Mouse (Mus musculus) C2C12 (cell line): ENCODE data around the gene Tmem145. TPM values are rescaled to one million over a fixed set of nuclear protein-coding genes. Genes with fewer than 3 reads are reported as not detected.
"Not testable (repeated sequence)": the region's sequence is repeated elsewhere in the genome, so short reads cannot be mapped to it uniquely, and the experiment has no call there.

Source experiments
- H3K27me3 ChIP-seq: one replicate; pipeline ENCODE4 v1.6.1; 2011; ENCODE audit not compliant: control insufficient read depth, insufficient read depth, insufficient read length
- H3K36me3 ChIP-seq: one replicate; pipeline ENCODE4 v1.6.1; 2011; ENCODE audit not compliant: control insufficient read depth, insufficient read depth
- H3K4me3 ChIP-seq: one replicate; pipeline ENCODE4 v1.5.1; 2011; ENCODE audit warnings: mild to moderate bottlenecking, control low read depth; ENCODE audit not compliant: poor library complexity, insufficient read depth, severe bottlenecking
- H3K79me2 ChIP-seq: one replicate; pipeline ENCODE4 v1.6.1; 2011; ENCODE audit not compliant: control insufficient read depth, insufficient read depth
- H3K79me3 ChIP-seq: one replicate; pipeline ENCODE4 v1.6.1; 2011; ENCODE audit warnings: low read depth, control low read depth
- H3ac ChIP-seq: one replicate; pipeline ENCODE3; 2011; ENCODE audit warnings: low read depth; ENCODE audit not compliant: control insufficient read depth, insufficient read length
- CEBPB ChIP-seq: IDR thresholded peaks from one replicate; pipeline ENCODE4 v1.6.1; 2011; ENCODE audit warnings: low read depth, mild to moderate bottlenecking, control low read depth, moderate library complexity
- CTCF ChIP-seq: IDR thresholded peaks from one replicate; pipeline ENCODE4 v1.5.1; 2011; ENCODE audit not compliant: control insufficient read depth, insufficient read depth, insufficient read length
- FOSL1 ChIP-seq: IDR thresholded peaks from one replicate; pipeline ENCODE4 v1.8.0; 2011; ENCODE audit warnings: mild to moderate bottlenecking, low read length; ENCODE audit not compliant: poor library complexity, insufficient read depth, severe bottlenecking
- MAX ChIP-seq: IDR thresholded peaks from one replicate; pipeline ENCODE4 v1.6.1; 2011; ENCODE audit warnings: mild to moderate bottlenecking, control low read depth
- MYOD1 ChIP-seq: IDR thresholded peaks from one replicate; pipeline ENCODE4 v1.6.1; 2011; ENCODE audit warnings: low read depth; ENCODE audit not compliant: control insufficient read depth, insufficient read length
- MYOG ChIP-seq: IDR thresholded peaks from one replicate; pipeline ENCODE4 v1.6.1; 2011; ENCODE audit not compliant: control insufficient read depth, insufficient read length; ENCODE audit errors: extremely low read depth
- USF1 ChIP-seq: IDR thresholded peaks from one replicate; pipeline ENCODE4 v1.6.1; 2011; ENCODE audit warnings: low read depth, mild to moderate bottlenecking, control low read depth, moderate library complexity
- polyA plus RNA-seq: library from polyadenylated mRNA; unstranded; fragments of >200 nt; fragmentation: generic; extraction: Trizol; gene quantifications from one replicate; pipeline ENCODE4 v1.2.1, GENCODE M21; 2012; ENCODE audit warnings: missing spikeins

Tmem145 gene
- polyA plus RNA-seq, 1 experiment = 0.13 TPM

- peaks cover 33% of the 10 kb centered on the region for H3K79me3 ChIP-seq
- H3K79me2 ChIP-seq = peaks cover 81% of the 10 kb centered on the region
- TF ChIP-seq MYOD1 (no peak), MYOG (no peak), CEBPB (no peak), USF1 (no peak), CTCF (no peak), MAX (peak; percentile 27)
- no peak overlapping the region for H3K4me3 ChIP-seq
- no peaks in the 10 kb centered on the region for H3K27me3 ChIP-seq
- no peaks in the 10 kb centered on the region for H3K36me3 ChIP-seq
- no peak overlapping the region for H3ac ChIP-seq
Measured at GRCm38 (mm10) chr7:25322058-25322484, 16.2 kb downstream of the Tmem145 start.

GRCm38 (mm10) chr7:25323219-25323618, 17.3 kb downstream of the Tmem145 start:
- no peak overlapping the region for H3K4me3 ChIP-seq
- TF ChIP-seq MAX = no peak
- TF ChIP-seq CEBPB = peak; percentile 47

GRCm38 (mm10) chr7:25325431-25325830, 19.5 kb downstream of the Tmem145 start:
- H3K4me3 ChIP-seq, H3ac ChIP-seq, H3K27me3 ChIP-seq, H3K36me3 ChIP-seq: not testable (repeated sequence)
- Histone ChIP-seq H3K79me3 (peaks cover 21% of the 10 kb centered on the region), H3K79me2 (peaks cover 48% of the 10 kb centered on the region)

More at GRCm38 (mm10) chr7:25323219-25323618, 17.3 kb downstream of the Tmem145 start:
- no peak overlapping the region for H3ac ChIP-seq
- H3K79me2 ChIP-seq = peaks cover 70% of the 10 kb centered on the region
- no peaks in the 10 kb centered on the region for H3K27me3 ChIP-seq
- H3K36me3 ChIP-seq = no peaks in the 10 kb centered on the region
- peaks cover 30% of the 10 kb centered on the region for H3K79me3 ChIP-seq

GRCm38 (mm10) chr7:25326233-25326632, 20.3 kb downstream of the Tmem145 start:
- Histone ChIP-seq H3K4me3 (no peak overlapping the region), H3K27me3 (no peaks in the 10 kb centered on the region), H3K79me2 (peaks cover 41% of the 10 kb centered on the region), H3K79me3 (peaks cover 19% of the 10 kb centered on the region), H3K36me3 (no peaks in the 10 kb centered on the region), H3ac (no peak overlapping the region)
- TF ChIP-seq MAX (no peak), MYOD1 (no peak), FOSL1 (no peak), USF1 (no peak), CTCF (no peak), CEBPB (no peak), MYOG (no peak)

GRCm38 (mm10) chr7:25333596-25334307, 27.8 kb downstream of the Tmem145 start:
- H3K27me3 ChIP-seq = no peaks in the 10 kb centered on the region
- no peak overlapping the region for H3ac ChIP-seq
- H3K79me3 ChIP-seq = no peaks in the 10 kb centered on the region
- no peak overlapping the region for H3K4me3 ChIP-seq
- peak; percentile 90 for TF ChIP-seq CTCF
- no peak for TF ChIP-seq USF1
- no peak for TF ChIP-seq FOSL1
- H3K36me3 ChIP-seq = peaks cover 13% of the 10 kb centered on the region
- no peaks in the 10 kb centered on the region for H3K79me2 ChIP-seq

GRCm38 (mm10) chr7:25334472-25334871, 28.6 kb downstream of the Tmem145 start:
- Histone ChIP-seq H3K36me3 (peaks cover 13% of the 10 kb centered on the region), H3K4me3 (no peak overlapping the region), H3K79me2 (no peaks in the 10 kb centered on the region), H3K27me3 (no peaks in the 10 kb centered on the region), H3K79me3 (no peaks in the 10 kb centered on the region), H3ac (no peak overlapping the region)
- no peak for TF ChIP-seq FOSL1
- TF ChIP-seq USF1 = no peak
- no peak for TF ChIP-seq MYOD1
- no peak for TF ChIP-seq CTCF
